Mouse (Mus musculus) MEL (cell line): Measurements from ENCODE around the gene Frmpd2.

ENCODE experiments used
- BHLHE40 ChIP-seq: IDR thresholded peaks from 2 replicates; pipeline ENCODE4 v1.6.1; 2012; ENCODE audit warnings: low read depth, mild to moderate bottlenecking, inconsistent platforms, low read length, improper control_type of control experiment, borderline replicate concordance
- CTCF ChIP-seq, 3 experiments: IDR thresholded peaks in 2 of 3; conservative IDR thresholded peaks in 1 of 3; 2 replicates each; pipeline ENCODE4 v1.5.1; 2011 to 2012; ENCODE audit warnings: low read length in 3 of 3, low read depth in 2 of 3, mild to moderate bottlenecking in 2 of 3, improper control_type of control experiment in 1 of 3, inconsistent platforms in 1 of 3, mixed read lengths in 1 of 3, moderate library complexity in 1 of 3; ENCODE audit not compliant: control insufficient read depth in 1 of 3, insufficient read depth in 1 of 3, poor library complexity in 1 of 3, severe bottlenecking in 1 of 3
- ELF1 ChIP-seq: IDR thresholded peaks from 2 replicates; pipeline ENCODE4 v1.6.1; 2014; ENCODE audit warnings: low read depth, mild to moderate bottlenecking, inconsistent platforms, low read length, improper control_type of control experiment, moderate library complexity
- EP300 ChIP-seq, 2 experiments: IDR thresholded peaks; 2 replicates each; pipeline ENCODE4 v1.6.1; 2011; ENCODE audit warnings: improper control_type of control experiment in 2 of 2, low read length in 2 of 2, low read depth in 1 of 2, mild to moderate bottlenecking in 1 of 2
- MEF2A ChIP-seq: IDR thresholded peaks from 2 replicates; pipeline ENCODE4 v1.6.1; 2014; ENCODE audit warnings: low read depth, mild to moderate bottlenecking, inconsistent platforms, low read length, improper control_type of control experiment; ENCODE audit not compliant: poor library complexity, insufficient replicate concordance, severe bottlenecking; ENCODE audit errors: extremely low read depth
- POLR2A ChIP-seq, 2 experiments: IDR thresholded peaks; 2 replicates each; pipeline ENCODE4 v1.6.1; 2011 to 2012; ENCODE audit warnings: low read length in 2 of 2, mild to moderate bottlenecking in 2 of 2, control low read depth in 1 of 2, improper control_type of control experiment in 1 of 2, low read depth in 1 of 2, moderate library complexity in 1 of 2; ENCODE audit not compliant: control insufficient read depth in 1 of 2, insufficient read depth in 1 of 2, poor library complexity in 1 of 2

GRCm38 (mm10) chr14:33573643-33574042 lies 102.1 kb downstream of the Frmpd2 start:
- TF ChIP-seq CTCF (IDR thresholded peaks at IDR 0.05 in 2 of 3, conservative IDR thresholded peaks at IDR 0.05 in 1 of 3; ENCODE audit: control insufficient read depth in 1 of 3, insufficient read depth in 1 of 3, low read depth in 2 of 3, low read length in 3 of 3, poor library complexity in 1 of 3, severe bottlenecking in 1 of 3) (no peak), ELF1 (no peak), POLR2A (IDR thresholded peaks at IDR 0.05; ENCODE audit: control insufficient read depth in 1 of 2, insufficient read depth in 1 of 2, low read depth in 1 of 2, low read length in 2 of 2, poor library complexity in 1 of 2) (no peak), BHLHE40 (no peak), EP300 (IDR thresholded peaks at IDR 0.05; ENCODE audit: low read depth in 1 of 2, low read length in 2 of 2) (no peak), MEF2A (no peak)
